37 mouse cellular contexts compared by ENCODE assay signal in genomic region chr9:58722151-58722550, GRCm38 (mm10). TPM values are rescaled to one million over a fixed set of nuclear protein-coding genes. Genes with fewer than 3 reads are reported as not detected.
"Had no signal": no experiment of that assay in that cellular context is flagged by ENCODE, and none has a peak within 500 bp of the region (broad histone marks: within the 10 kb centered on the region; RNA-seq: fewer than 3 reads in every experiment).

No protein-coding gene starts in this region.

- ATAC-seq: hindbrain, embryonic 16.5 days; hindbrain, postnatal 0 days; inflammation-experienced regulatory T-cells, adult 6 months; intestine, embryonic 15.5 days; intestine, embryonic 16.5 days; intestine, postnatal 0 days had no signal

- H3K4me2 ChIP-seq: heart, embryonic 12.5 days; heart, embryonic 13.5 days; heart, embryonic 15.5 days; hindbrain, embryonic 12.5 days; hindbrain, embryonic 13.5 days; hindbrain, embryonic 14.5 days; hindbrain, embryonic 15.5 days; intestine, embryonic 15.5 days; kidney, embryonic 15.5 days had no signal

- H3K27ac ChIP-seq: heart, embryonic 10.5 days; heart, embryonic 13.5 days; heart, embryonic 15.5 days; hindbrain, embryonic 12.5 days; hindbrain, embryonic 13.5 days; hindbrain, embryonic 14.5 days; hindbrain, embryonic 15.5 days; hindbrain, postnatal 0 days; intestine, embryonic 15.5 days; kidney, postnatal 0 days; layer of hippocampus, adult 2 months; left cerebral cortex, adult 2 months had no signal

- H3K4me3 ChIP-seq: heart, embryonic 10.5 days; heart, embryonic 12.5 days; heart, embryonic 13.5 days; heart, embryonic 15.5 days; hindbrain, embryonic 12.5 days; hindbrain, embryonic 13.5 days; hindbrain, embryonic 15.5 days; intestine, embryonic 15.5 days; kidney, embryonic 15.5 days; layer of hippocampus, adult 2 months; left cerebral cortex, adult 2 months had no signal

- H3K4me1 ChIP-seq: heart, embryonic 15.5 days; hindbrain, embryonic 12.5 days; hindbrain, embryonic 13.5 days; hindbrain, embryonic 15.5 days; intestine, embryonic 15.5 days had no signal

- H3K36me3 ChIP-seq: heart, embryonic 10.5 days; heart, embryonic 12.5 days; heart, embryonic 13.5 days; heart, embryonic 15.5 days; hindbrain, embryonic 12.5 days; hindbrain, embryonic 13.5 days; hindbrain, embryonic 15.5 days; intestine, embryonic 15.5 days; kidney, embryonic 15.5 days had no signal

- DNase-seq: heart, postnatal 10 days; heart, postnatal 14 days; heart, postnatal 36 days; heart, postnatal 4 days; kidney, adult 11 months; kidney, adult 18-20 months; kidney, adult 2 months; kidney, adult 8-10 months; kidney, adult 9 months; kidney, postnatal 10 days; kidney, postnatal 14 days; kidney, postnatal 25 days; kidney, postnatal 36 days; kidney, postnatal 4 days; layer of hippocampus, adult 9-11 months; layer of hippocampus, postnatal 36 days had no signal

- H3K27me3 ChIP-seq: heart, embryonic 12.5 days; heart, embryonic 13.5 days; heart, embryonic 15.5 days; hindbrain, embryonic 12.5 days; hindbrain, embryonic 13.5 days; hindbrain, embryonic 15.5 days; intestine, embryonic 15.5 days; kidney, embryonic 15.5 days had no signal

- H3K9ac ChIP-seq: heart, embryonic 12.5 days; heart, embryonic 13.5 days; heart, embryonic 15.5 days; hindbrain, embryonic 12.5 days; hindbrain, embryonic 13.5 days; hindbrain, embryonic 14.5 days; hindbrain, embryonic 15.5 days; intestine, embryonic 15.5 days; kidney, embryonic 15.5 days had no signal

- H3K9me3 ChIP-seq: heart, embryonic 10.5 days; heart, embryonic 12.5 days; heart, embryonic 13.5 days; heart, embryonic 15.5 days; hindbrain, embryonic 12.5 days; hindbrain, embryonic 13.5 days; hindbrain, embryonic 15.5 days; intestine, embryonic 15.5 days; kidney, embryonic 15.5 days had no signal

RNA-seq across cellular contexts. Expression of gene Rec114, which starts 21.6 kb away (rescaled TPM):
- total RNA-seq: layer of hippocampus, adult 18-20 months; layer of hippocampus, postnatal 36 days; left cerebral cortex, adult 18-20 months had no signal
- polyA plus RNA-seq: large intestine, adult 2 months had no signal
